Mouse (Mus musculus): Measurements from ENCODE around the gene Srgap1. TPM values are rescaled to one million over a fixed set of nuclear protein-coding genes. Genes with fewer than 3 reads are reported as not detected.
A peak's percentile ranks its signal among the peaks of the same experiment; 100 is the strongest.
"Not testable (repeated sequence)": the region's sequence is repeated elsewhere in the genome, so short reads cannot be mapped to it uniquely, and the experiment has no call there.

Srgap1 gene
- polyA plus RNA-seq, 1 experiment from 2014 or later: 18.7 TPM

GRCm38 (mm10) chr10:121773813-121774212, 273.3 kb downstream of the Srgap1 start:
- no peaks in the 10 kb centered on the region for H3K4me1 ChIP-seq (ENCODE audit: control insufficient read depth, insufficient read depth, low read length)
- no peaks in the 10 kb centered on the region for H3K36me3 ChIP-seq (ENCODE audit: control insufficient read depth, insufficient read depth, low read length)
- H3K27ac ChIP-seq (ENCODE audit: low read depth, low read length): no peak overlapping the region
- no peak overlapping the region for H3K4me2 ChIP-seq (replicated peaks; ENCODE audit: low read depth, low read length)
- no peak overlapping the region for H3K9ac ChIP-seq (ENCODE audit: low read depth, low read length)
- H3K4me3 ChIP-seq (ENCODE audit: low read length): no peak overlapping the region
- H3K27me3 ChIP-seq (ENCODE audit: control insufficient read depth, insufficient read depth, low read length): no peaks in the 10 kb centered on the region
- no peak for ATAC-seq (ENCODE audit: low FRiP score, low TSS enrichment)
- 84% methylated on average over 4 of the region's 4 CpGs for WGBS
- no peaks in the 10 kb centered on the region for H3K9me3 ChIP-seq (ENCODE audit: control insufficient read depth, low read length)

- Histone ChIP-seq H3K4me2 (replicated peaks; ENCODE audit: low read depth, low read length) (peak overlapping the region; percentile 21; the same call in 1 of the 2 replicates), H3K27ac (ENCODE audit: low read depth, low read length) (no peak overlapping the region), H3K27me3 (ENCODE audit: control insufficient read depth, insufficient read depth, low read length) (no peaks in the 10 kb centered on the region), H3K9ac (ENCODE audit: low read depth, low read length) (no peak overlapping the region), H3K36me3 (ENCODE audit: control insufficient read depth, insufficient read depth, low read length) (no peaks in the 10 kb centered on the region), H3K4me1 (ENCODE audit: control insufficient read depth, insufficient read depth, low read length) (no peaks in the 10 kb centered on the region), H3K4me3 (ENCODE audit: low read length) (no peak overlapping the region), H3K9me3 (ENCODE audit: control insufficient read depth, low read length) (no peaks in the 10 kb centered on the region)
- WGBS: 58% methylated on average over 20 of the region's 20 CpGs
- ATAC-seq (ENCODE audit: low FRiP score, low TSS enrichment): no peak
These were observed 276.2 kb downstream of the Srgap1 start for GRCm38 (mm10) chr10:121770624-121771577.

- no peaks in the 10 kb centered on the region for H3K4me1 ChIP-seq (ENCODE audit: control insufficient read depth, insufficient read depth, low read length)
- no peaks in the 10 kb centered on the region for H3K36me3 ChIP-seq (ENCODE audit: control insufficient read depth, insufficient read depth, low read length)
- no peak for ATAC-seq (ENCODE audit: low FRiP score, low TSS enrichment)
- WGBS: 87% methylated on average over 5 of the region's 5 CpGs
- no peaks in the 10 kb centered on the region for H3K9me3 ChIP-seq (ENCODE audit: control insufficient read depth, low read length)
- no peak overlapping the region for H3K27ac ChIP-seq (ENCODE audit: low read depth, low read length)
- no peak overlapping the region for H3K4me2 ChIP-seq (replicated peaks; ENCODE audit: low read depth, low read length)
- H3K27me3 ChIP-seq (ENCODE audit: control insufficient read depth, insufficient read depth, low read length): no peaks in the 10 kb centered on the region
- no peak overlapping the region for H3K9ac ChIP-seq (ENCODE audit: low read depth, low read length)
- H3K4me3 ChIP-seq (ENCODE audit: low read length): no peak overlapping the region
These were observed 277.4 kb downstream of the Srgap1 start for GRCm38 (mm10) chr10:121769711-121770110.

DNA sequence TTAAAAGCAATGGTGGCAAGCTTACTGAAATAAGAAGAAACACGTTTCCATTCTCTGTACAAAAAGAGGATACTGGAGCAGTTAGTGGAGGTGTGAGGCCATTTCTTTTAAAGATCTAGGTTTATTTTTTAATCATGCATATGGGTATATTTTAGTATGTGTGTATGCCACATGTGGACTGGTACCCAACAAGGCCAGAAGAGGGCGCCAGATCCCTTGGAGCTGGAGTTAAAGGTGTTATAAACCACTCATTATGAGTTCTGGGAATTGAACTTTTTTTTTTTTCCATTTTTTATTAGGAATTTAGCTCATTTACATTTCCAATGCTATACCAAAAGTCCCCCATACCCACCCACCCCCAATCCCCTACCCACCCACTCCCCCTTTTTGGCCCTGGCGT, 279.8 kb downstream of the Srgap1 start:
- not testable (repeated sequence) for H3K4me3 ChIP-seq (ENCODE audit: low read length); H3K9ac ChIP-seq (ENCODE audit: low read depth, low read length); ATAC-seq (ENCODE audit: low FRiP score, low TSS enrichment); H3K9me3 ChIP-seq (ENCODE audit: control insufficient read depth, low read length); H3K4me2 ChIP-seq (replicated peaks; ENCODE audit: low read depth, low read length); H3K4me1 ChIP-seq (ENCODE audit: control insufficient read depth, insufficient read depth, low read length); H3K27ac ChIP-seq (ENCODE audit: low read depth, low read length); H3K27me3 ChIP-seq (ENCODE audit: control insufficient read depth, insufficient read depth, low read length); H3K36me3 ChIP-seq (ENCODE audit: control insufficient read depth, insufficient read depth, low read length)
- 81% methylated on average over 3 of the region's 3 CpGs for WGBS

DNA sequence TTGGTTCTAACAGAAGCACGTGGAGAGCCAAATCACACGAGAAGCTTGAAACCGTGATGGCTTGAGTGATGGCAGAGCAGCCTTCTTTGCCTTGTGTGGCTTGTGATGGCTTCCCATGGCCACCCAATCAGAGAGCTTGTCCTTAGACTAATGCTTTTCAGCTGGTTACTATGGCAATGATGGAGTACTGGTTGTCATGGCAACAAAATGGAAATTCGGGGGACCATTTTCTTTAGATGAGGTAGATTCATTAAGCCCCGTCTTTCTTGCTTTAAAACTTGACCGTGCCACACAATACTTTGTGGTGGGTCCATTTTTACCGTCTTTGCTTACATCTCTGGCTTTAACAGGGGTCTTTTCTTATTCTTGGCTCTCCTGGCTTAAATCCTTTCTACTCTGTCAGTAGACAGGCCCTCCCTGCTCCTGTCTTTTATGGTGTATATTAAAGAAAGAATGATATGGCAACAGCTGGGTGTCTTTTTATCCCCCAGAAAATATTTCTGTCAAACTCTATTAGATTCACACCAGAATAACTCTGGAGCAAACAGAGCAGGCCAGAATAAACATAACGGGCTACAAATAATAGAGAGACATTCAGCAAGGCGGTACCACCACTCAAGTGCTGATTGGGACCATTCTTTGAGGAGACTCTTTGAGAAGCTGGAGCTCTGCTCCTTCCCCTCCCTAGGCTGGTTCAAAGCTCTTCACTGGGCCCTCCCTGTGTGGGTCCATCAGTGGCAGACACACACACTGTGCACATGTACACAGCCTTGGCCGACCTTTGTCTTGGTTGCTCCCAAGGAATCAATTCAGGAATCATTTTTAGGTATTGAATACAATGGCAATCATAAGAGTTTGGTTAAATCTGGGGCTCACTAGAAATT, 281.7 kb downstream of the Srgap1 start:
- Histone ChIP-seq H3K9me3 (ENCODE audit: control insufficient read depth, low read length) (no peaks in the 10 kb centered on the region), H3K27me3 (ENCODE audit: control insufficient read depth, insufficient read depth, low read length) (no peaks in the 10 kb centered on the region), H3K27ac (ENCODE audit: low read depth, low read length) (no peak overlapping the region), H3K4me2 (replicated peaks; ENCODE audit: low read depth, low read length) (no peak overlapping the region), H3K9ac (ENCODE audit: low read depth, low read length) (no peak overlapping the region), H3K4me3 (ENCODE audit: low read length) (no peak overlapping the region), H3K36me3 (ENCODE audit: control insufficient read depth, insufficient read depth, low read length) (no peaks in the 10 kb centered on the region), H3K4me1 (ENCODE audit: control insufficient read depth, insufficient read depth, low read length) (no peaks in the 10 kb centered on the region)
- ATAC-seq (ENCODE audit: low FRiP score, low TSS enrichment): no peak
- 72% methylated on average over 10 of the region's 10 CpGs for WGBS

GRCm38 (mm10) chr10:121764469-121765173, 282.5 kb downstream of the Srgap1 start:
- WGBS: 79% methylated on average over 13 of the region's 13 CpGs
- Histone ChIP-seq H3K4me2 (replicated peaks; ENCODE audit: low read depth, low read length) (no peak overlapping the region), H3K9ac (ENCODE audit: low read depth, low read length) (no peak overlapping the region), H3K9me3 (ENCODE audit: control insufficient read depth, low read length) (no peaks in the 10 kb centered on the region), H3K36me3 (ENCODE audit: control insufficient read depth, insufficient read depth, low read length) (no peaks in the 10 kb centered on the region), H3K4me1 (ENCODE audit: control insufficient read depth, insufficient read depth, low read length) (no peaks in the 10 kb centered on the region), H3K27ac (ENCODE audit: low read depth, low read length) (no peak overlapping the region), H3K27me3 (ENCODE audit: control insufficient read depth, insufficient read depth, low read length) (no peaks in the 10 kb centered on the region), H3K4me3 (ENCODE audit: low read length) (no peak overlapping the region)
- ATAC-seq (ENCODE audit: low FRiP score, low TSS enrichment): no peak

DNA sequence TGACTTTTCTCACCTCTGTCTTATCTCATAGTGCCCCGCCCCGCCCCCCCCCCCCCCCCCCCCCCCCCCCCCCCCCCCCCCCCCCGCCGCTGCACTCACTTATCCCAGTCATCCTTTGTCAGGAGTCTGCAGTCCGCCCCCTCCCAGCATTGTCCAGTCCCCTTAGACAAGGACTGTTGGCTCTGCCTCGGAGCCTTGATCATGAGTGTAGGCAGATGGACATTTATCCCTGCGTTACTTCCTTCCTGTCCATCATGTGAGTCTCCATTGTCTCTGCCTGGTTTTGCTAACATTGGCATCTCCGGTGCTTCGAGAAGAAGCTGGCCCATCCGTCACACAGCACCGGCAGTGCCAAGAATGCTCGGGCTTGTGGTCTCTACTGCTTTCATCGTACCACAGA, 283.9 kb downstream of the Srgap1 start:
- no peak for ATAC-seq (ENCODE audit: low FRiP score, low TSS enrichment)
- no peaks in the 10 kb centered on the region for H3K4me1 ChIP-seq (ENCODE audit: control insufficient read depth, insufficient read depth, low read length)
- H3K27me3 ChIP-seq (ENCODE audit: control insufficient read depth, insufficient read depth, low read length): no peaks in the 10 kb centered on the region
- H3K36me3 ChIP-seq (ENCODE audit: control insufficient read depth, insufficient read depth, low read length): no peaks in the 10 kb centered on the region
- H3K4me3 ChIP-seq (ENCODE audit: low read length): no peak overlapping the region
- no peaks in the 10 kb centered on the region for H3K9me3 ChIP-seq (ENCODE audit: control insufficient read depth, low read length)
- 94% methylated on average over 9 of the region's 13 CpGs for WGBS
- no peak overlapping the region for H3K27ac ChIP-seq (ENCODE audit: low read depth, low read length)
- no peak overlapping the region for H3K9ac ChIP-seq (ENCODE audit: low read depth, low read length)
- no peak overlapping the region for H3K4me2 ChIP-seq (replicated peaks; ENCODE audit: low read depth, low read length)

GRCm38 (mm10) chr10:121762141-121762540, 285.0 kb downstream of the Srgap1 start:
- Histone ChIP-seq H3K27me3 (ENCODE audit: control insufficient read depth, insufficient read depth, low read length) (no peaks in the 10 kb centered on the region), H3K27ac (ENCODE audit: low read depth, low read length) (no peak overlapping the region), H3K9me3 (ENCODE audit: control insufficient read depth, low read length) (no peaks in the 10 kb centered on the region), H3K4me3 (ENCODE audit: low read length) (no peak overlapping the region), H3K4me1 (ENCODE audit: control insufficient read depth, insufficient read depth, low read length) (no peaks in the 10 kb centered on the region), H3K9ac (ENCODE audit: low read depth, low read length) (no peak overlapping the region), H3K4me2 (replicated peaks; ENCODE audit: low read depth, low read length) (no peak overlapping the region), H3K36me3 (ENCODE audit: control insufficient read depth, insufficient read depth, low read length) (no peaks in the 10 kb centered on the region)
- no peak for ATAC-seq (ENCODE audit: low FRiP score, low TSS enrichment)
- 87% methylated on average over 9 of the region's 9 CpGs for WGBS

All from kidney, embryonic 14.5 days (tissue).